Mouse (Mus musculus): ENCODE data around the gene Arhgap44.

Gene Arhgap44

DNA sequence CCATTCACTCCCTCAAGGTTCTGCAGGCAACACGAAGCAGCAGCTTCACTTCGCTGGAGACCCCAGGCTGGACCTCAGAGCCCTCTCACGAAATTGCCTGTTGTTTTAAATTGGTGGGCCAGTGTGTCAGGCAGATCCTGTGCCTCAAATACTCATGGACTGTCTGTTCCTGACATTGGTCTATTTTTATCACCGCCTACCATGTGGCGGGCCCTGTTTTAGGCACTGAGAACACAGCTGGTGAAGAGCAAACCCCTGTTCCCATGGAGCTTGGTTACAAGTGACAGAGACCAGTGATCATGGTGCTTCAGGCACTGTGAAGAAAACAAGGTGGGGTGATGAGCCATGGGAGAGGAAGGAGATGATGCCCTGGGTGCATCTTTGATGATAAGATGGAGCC lies 93.2 kb downstream of the Arhgap44 start:
- DNase-seq: no peak

DNA sequence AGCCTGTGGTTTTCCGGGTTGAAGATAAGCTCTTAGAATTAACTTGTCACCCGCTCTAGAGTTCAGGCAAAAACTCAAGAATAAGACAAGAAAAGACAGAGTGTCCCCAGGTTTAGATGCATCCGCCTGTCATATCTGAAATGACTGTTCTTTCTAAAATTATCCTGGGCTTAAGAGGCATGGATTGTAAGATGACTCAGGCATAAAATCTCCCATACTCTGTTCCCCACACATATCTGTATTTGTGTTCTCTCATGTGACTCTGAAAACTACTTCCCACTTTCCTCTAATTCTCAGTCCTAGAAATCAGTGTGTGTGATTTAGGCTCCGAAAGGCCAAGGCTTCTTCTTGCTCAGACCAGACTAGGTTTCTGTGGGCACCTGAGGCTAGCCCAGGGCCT lies 93.7 kb downstream of the Arhgap44 start:
- DNase-seq: no peak

DNA sequence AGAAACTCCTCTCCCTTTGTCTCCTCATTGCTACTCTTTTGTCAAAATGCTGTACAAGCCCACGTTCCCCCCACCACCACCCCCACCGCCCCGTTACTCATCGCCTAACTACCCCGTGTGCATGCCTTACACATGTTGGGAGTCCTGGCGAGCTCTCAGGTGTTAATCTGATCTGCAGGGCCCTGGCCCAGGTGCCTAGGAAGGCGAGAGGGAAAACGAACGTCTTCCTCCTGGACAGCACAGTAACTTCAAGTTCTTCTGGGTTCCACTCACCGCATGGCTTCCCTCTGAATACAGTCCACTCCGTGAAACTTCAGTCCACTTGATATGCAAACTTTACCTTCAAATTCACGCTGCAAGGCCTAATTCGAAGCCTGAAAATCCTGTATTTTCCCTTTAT lies 97.6 kb downstream of the Arhgap44 start:
- no peak for DNase-seq

DNA sequence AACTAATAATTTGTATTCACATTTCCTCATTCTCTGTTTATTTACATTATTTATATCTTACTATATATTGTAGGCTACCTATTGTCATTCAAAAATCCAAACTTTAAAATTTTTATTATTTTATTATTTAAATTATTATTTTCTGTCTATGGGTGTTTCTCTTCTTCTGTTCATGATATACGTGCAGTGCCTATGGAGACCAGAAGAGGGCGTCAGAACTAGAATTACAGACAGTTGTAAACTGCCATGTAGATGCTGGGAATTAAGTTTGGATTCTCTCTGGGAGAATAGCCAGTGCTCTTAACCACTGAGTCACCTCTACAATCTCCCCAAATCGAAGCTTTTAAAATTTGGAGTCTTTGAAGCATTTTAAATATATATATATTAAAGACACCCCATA lies 101.3 kb downstream of the Arhgap44 start:
- peak in 1 of 2 experiments; percentile 23 for DNase-seq

DNA sequence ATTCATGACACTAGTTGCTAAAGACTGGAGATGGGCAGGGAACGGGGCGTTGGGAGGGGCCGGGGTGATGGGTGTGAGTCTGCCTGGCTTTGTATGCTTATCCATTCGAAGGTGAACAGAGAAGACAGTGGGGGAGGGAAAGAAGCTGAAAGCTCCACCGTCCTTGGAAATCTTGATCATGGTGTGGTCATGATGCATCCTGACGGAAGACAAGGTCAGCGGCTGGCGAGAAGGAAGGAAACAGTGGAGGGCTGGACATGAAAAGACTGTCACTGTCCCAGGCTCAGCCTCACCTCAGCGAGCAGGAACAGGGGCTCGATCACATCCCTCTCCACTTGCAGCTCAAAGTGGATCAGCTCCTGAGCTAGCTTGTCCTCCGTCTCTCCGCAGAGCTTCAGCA lies 103.2 kb downstream of the Arhgap44 start:
- DNase-seq: no peak

DNA sequence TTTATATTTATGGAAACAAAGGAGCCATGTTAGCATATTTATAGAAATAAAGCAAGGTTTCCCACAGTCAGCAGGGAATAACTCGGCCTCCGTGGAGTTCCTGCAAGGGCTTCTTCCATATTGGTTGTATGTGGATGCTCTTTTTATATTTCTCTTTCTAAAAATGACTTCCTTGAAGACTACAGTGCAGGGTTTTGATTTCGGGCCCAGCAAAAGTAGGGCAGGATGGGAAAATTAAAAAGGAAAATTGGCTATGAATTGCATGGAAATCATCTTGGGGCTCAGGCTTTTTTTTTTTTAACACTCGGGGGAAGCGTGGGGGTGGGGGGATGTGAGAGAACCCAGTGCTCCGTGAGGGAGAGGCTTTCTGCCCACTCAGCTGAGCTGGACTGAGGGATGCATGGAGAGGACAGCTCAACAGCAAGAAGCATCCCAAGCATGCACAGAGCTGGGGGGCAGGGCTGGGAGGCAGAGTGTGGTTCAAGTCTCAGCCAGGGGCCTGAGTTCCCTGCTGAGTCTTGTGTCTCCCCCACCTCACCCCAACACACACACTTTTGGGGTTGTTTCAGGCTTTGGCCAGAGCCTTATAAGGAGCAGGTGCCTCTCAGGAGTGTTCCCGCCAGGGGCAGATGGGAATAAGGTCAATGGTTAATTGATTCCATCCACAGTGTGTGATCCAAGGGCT lies 104.4 kb downstream of the Arhgap44 start:
- DNase-seq: no peak

DNA sequence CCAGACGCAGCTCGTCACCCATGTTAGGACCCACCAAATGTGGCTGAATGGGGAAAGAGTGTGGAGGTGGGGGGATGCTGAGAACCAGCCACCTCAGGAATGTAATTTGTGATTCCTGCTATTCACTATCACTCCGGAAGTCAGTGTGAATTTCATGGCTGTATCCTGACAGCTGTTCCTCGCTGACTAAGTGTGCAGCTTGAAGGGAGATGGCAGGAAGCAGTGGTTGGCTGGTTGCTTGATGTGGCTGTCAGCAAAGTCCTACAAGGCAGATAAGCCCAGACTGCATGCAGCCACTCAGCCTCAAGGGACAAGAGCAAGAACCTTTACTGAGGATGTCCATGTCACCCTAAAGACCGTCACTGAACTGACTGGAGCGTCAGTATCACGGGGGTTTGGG lies 107.2 kb downstream of the Arhgap44 start:
- no peak for DNase-seq

DNA sequence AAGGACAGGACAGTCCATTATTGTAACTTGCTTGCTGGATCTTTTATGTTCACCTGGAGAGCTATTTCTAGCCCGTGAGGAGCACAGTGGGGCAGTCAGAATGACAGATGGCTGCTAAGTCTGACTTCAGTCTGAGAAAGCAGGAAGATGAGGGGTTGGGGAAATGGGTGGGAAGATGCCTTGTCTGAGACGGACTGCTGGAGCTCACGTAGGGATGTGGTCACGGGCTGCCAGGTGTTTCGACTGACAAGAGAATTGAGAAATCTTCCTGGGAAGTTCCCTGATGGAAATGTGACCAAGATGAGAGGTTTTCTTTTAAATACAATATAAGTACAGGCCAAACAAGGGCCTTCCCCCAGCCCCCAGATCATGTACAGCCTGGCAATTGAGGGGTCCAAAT lies 108.5 kb downstream of the Arhgap44 start:
- DNase-seq: no peak

DNA sequence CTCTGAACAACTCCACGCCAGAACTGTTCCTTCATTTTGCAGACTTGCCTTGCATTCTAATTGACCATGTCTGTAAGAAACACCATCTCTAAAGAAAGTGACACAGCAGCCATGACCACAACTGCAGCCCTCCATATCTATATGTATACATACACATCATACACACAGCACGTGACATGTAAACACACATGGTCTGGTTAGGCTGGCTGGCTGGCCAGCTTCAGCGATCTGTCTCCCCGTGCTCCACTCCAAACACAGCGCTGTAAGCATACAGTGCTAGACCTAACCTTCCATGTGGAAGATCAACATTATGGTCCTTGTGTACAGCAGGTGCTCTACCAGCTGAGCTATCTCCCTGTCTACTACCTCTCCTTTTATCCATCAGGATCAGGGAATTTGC lies 111.9 kb downstream of the Arhgap44 start:
- DNase-seq: no peak

DNA sequence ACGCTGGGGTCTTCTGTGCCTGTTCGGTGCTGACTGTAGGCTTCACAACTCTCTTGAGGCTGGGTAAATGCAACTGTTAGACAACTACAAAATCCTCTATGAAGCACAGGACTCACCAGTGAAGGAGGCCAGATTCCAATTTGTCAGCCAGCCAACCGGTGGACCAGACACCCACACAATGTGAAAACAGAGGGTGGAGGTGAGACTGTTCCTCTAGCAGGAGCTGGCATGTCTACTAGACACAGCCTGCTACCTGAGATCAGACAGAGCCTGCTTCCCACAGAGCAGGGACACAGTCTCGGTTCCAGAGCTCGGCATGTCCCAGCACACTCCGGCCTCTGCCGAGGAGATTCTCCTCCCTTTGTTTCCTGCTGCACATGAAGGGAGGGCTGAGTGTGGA lies 113.7 kb downstream of the Arhgap44 start:
- no peak for DNase-seq

DNA sequence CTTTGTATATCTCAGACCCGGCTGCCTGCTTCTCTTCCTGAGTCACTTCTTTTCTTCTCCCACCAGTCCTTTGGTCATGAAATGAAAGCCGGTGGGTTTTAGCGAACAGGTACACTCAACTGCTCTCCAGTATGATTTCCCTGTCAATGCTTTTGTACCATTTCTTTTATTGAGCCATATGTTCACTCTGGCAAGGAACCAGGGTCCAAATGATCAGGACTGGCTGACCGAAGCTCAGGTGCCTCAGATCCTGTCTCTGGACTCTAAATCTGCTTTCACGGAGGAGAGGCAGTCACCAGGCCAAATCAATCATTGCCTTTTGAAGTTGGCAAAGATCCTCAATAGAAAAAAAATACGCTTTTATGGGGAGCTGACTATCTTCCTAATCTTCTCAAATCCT lies 122.2 kb downstream of the Arhgap44 start:
- DNase-seq: no peak

DNA sequence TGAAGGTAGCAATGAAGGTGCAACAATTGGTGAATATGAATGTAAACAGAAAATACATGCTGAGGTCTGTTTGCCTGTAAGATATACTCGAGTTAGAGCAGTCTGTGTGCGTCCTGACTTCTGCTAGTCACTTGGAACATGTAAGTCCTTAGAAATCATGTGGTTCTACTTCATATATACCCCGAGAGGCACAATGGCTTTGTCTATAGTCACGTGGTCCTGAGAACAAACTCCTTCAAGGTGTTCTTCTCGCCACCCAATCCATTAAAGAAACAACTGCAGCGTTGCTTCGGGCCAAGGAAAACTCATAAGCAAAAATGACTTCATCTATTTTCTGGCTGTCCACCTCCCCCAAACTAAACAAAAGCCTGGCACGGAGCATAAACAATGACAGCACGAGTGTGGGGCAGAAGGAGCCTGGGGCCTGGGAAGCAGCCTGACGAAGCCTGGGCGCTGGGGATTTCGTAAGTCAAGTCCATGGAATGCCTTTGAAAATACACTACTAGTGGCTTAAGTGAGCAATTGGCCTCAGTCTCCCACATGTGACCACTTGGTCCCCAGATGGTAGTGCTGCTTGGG lies 123.2 kb downstream of the Arhgap44 start:
- no peak for DNase-seq

DNA sequence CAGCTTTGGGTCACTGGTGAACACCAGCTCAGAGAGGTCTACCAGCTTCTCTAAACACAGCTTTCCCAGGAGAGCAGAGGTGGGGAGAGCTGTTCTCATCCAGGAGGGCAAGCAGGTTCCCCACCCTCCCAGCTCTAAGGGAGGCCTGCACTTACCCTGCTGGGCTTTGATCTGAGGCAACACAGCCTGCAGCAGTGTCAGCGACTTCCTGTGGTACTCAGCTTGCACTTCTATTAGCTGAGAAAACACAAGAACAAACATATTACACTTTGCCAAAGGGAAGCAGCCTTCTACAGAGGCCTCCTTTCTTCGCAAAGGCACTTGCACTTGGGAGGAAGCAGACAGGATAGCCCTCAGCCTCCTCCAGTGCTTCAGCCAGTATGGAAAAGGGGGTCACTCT lies 123.8 kb downstream of the Arhgap44 start:
- DNase-seq: no peak

DNA sequence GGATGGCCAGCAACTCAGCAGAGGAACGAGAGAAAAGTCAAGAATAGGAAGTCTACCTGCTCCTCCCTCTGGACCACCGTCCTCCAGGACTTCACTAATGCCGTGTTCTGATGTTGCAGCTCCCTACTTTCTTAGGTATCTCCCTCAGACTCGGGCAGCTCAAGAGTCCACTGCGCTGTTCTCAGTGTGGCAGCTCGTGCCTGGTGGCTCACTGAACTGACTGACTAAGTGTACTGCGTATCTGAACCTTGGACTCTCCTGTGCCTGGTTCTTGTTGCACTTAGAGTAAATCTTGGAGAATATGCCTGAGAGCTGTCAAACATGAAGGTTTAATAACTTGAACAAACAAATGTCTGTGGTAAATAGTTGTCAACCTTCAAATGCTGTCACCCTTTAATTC lies 130.5 kb downstream of the Arhgap44 start:
- DNase-seq: peak; percentile 45 to 56

DNA sequence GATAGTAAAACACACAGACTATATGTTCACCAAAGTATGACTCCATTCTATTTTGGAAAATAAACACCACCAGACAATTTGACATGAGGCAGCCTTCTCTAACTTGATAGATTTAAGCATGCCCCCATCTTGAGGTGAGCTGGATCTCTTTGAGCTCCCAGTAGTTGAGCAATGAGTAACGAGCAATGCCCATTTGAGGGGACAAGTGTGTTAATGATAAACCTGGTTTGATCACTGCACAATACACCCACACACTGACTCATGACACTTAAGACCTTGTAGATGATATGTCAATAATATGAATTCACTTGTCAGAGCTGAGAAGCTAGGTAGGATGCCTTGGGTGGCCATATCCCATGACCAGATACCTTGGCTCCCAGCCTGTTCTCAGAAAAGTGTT lies 132.6 kb downstream of the Arhgap44 start:
- DNase-seq: peak; percentile 17 to 29

DNA sequence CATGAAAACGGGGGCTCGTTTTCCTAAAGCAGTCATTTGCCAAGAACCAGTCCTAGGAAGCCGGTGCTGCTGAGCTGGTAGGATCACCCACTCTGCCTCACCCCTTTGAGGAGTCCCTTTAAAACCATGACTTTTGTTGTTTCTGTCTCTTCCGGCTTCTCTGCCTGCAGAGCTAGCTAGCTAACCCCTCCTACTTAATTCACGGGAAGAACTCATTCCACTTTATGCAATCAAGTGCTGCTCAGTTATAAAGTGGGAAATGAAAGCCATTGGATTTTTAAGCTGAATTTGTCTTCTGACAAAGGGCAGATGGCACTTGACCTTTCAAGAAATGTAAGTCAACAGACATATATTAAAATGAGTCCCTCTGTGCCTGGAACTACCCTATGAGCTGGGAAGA lies 134.7 kb downstream of the Arhgap44 start:
- DNase-seq: no peak

DNA sequence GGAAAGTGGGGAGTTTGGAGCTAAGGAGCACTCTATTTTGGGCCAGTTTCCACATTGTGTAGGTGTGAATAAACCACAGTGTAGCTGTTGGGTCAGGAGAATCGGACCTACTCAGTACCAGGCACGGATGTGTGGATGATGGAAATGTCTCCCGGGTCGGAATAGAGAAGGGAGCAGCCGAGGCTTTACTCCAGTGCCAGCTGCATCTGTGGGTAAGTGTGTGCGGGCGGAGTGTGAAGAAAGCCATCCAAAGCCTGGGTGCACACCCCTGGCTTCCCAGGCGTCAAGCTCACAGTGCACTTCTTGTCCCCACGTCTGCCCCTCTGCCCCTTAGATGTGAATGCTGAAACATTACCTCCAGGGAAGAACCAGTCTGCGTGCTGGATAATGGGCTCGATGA lies 140.0 kb downstream of the Arhgap44 start:
- no peak for DNase-seq

DNA sequence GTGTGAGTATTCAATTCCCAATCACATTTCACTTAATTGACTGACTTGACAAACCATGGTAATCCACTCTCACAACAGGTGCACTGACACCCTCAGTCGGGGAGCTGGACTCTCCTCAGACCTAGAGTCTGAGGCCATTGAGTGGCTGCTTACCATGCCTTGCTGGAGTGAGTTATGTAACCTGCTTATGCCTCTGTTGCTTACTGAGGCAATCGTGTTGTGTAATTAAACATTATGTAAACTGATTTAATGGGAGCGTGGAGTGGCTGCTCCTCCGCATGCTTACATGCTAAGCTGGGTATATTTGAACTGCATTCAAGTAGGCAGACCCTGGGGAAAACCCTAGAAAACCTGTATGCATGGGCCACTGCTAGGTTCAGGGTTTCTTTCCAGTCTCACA lies 142.0 kb downstream of the Arhgap44 start:
- DNase-seq: no peak

DNA sequence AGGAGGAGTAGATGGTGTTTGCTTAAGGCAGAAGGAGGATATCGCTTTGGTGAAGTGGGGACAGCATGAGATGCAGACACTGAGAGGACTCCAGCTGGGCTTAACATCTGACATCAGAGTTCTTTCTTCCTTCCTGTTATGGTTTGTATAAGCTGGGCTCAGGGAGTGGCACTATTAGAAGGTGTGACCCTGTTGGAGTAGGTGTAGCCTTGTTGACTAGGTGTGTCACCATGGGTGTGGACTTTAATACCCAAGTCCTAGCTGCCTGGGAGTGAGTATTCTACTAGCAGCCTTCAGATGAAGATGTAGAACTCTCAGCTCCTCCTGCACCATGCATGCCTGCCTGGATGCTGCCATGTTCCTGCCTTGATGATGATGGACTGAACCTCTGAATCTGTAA lies 146.0 kb downstream of the Arhgap44 start:
- DNase-seq: no peak

DNA sequence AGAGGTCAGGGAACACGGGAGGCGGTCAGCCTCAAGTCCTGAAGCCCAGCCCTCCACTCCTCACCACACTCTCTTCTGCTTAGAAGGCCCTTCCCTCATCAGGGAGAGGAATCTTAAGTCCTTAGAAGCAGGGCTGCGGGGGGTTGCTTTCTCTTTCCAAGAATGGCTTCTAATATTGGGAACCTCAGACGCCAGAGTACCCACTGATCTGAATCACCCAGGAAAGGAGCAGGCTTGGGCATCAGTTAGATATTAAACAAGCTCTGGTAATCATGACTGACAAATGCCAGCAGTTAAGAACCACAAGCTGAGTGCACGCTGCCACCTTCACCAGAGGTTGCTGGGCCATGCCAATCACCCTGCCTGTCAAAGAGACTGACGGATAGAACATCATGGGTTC lies 148.9 kb downstream of the Arhgap44 start:
- peak; percentile 22 to 37 for DNase-seq

DNA sequence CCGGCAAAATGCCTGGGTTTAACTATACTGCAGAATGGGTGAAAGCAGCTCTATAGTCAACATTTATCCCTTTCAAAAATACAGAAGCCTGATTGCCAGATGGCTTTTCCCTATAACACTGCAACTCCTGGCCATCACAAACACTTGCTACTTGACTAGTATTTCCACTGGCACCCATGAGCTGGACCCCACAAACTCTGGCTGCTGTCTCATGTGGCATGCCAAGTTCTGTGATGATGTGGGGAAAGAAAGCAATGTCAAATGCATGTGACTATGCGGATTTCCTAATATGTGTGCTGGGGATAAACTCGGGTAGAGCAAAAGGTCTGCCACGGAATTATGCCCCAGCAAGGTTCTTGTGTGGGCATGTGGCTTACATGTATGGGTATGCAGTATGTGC lies 156.7 kb downstream of the Arhgap44 start:
- no peak for DNase-seq

DNA sequence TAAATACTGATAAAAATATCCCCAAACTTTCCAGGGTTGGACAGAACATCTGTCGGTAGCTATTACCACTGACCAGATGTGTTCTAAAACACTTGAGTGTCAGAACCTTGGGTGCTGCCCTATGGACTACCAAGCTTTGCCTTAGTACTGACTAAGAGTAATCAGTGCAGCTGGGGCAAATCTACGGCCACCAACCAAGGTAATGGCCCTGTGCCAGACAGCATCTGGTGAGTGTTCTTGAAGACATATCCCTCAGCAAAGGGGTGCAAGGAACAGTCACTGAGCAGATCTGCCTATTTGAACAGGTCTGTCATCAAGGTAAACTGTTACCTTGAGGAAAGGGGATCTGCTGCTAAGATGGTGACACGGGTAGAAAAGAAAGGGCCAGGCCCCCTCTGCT lies 157.9 kb downstream of the Arhgap44 start:
- no peak for DNase-seq

DNA sequence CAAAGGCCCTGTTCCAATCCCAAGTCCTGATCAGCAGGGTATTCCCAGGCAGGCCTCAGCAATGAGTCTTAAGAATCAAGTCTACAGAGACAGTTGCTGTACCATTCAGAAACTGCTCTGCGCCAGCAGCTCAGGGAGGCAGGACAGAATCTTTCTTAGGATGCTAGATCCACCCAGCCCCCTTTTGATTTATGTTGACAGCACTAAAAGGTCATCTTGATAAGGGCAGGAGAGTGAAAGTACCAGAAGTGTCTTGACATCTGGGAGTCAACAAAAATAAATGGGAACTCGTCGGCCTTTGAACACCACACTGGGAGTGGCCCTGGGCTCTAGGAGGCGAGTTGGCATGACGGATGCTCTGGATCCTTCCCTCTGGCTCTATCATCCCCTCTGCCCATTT lies 159.2 kb downstream of the Arhgap44 start:
- DNase-seq: no peak

DNA sequence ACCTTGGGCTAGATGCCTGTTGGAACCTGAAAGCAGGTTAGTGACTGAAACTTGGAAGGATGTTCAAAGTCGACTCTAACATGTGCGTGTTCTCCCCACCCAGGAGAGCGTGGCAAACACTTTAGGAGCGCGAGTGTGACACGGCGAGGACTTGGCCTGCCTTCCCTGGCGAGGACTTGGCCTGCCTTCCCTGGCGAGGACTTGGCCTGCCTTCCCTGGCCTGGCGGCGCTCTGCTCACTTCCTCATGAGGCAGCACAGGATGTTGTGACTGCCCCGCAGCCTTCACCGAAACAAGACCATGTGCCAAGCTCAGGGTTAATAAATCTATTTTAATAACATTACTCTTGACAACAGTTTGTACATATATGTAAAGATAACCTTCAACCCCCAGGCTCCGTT lies 161.0 kb downstream of the Arhgap44 start:
- DNase-seq: no peak

DNA sequence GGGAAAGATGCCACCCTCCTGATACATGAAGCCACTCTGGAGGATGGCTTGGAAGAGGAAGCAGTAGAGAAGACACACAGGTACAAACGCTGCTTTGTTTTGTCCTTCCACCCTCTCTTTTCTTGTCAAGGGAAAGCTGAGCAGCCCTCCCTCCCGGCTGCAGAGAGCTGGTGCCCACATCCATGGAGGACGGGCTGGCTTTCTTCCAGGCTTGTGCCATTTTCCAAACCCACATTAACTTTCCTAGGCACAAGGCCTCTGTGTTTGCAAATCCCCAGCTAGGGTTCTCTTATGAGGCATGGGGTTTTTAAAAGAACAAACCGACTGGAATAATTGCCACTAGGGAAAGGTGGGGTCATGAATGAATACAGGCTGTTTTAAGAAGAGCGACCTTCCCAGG lies 163.1 kb downstream of the Arhgap44 start:
- DNase-seq: no peak

All from kidney, adult 8-10 months (tissue).